Mouse (Mus musculus): ENCODE measurements around the gene Bub1b.
"Not testable (repeated sequence)": the region's sequence is repeated elsewhere in the genome, so short reads cannot be mapped to it uniquely, and the experiment has no call there.

Gene Bub1b

GRCm38 (mm10) chr2:118606976-118607375 lies 9.0 kb downstream of the Bub1b start:
- intact Hi-C loops (cut with DNase I): loop anchor here (1.0 kb wide), 1 partner anchor 119 kb away; no protein-coding TSS in a partner anchor

GRCm38 (mm10) chr2:118618013-118618412 lies 20.0 kb downstream of the Bub1b start:
- intact Hi-C loops (cut with DNase I): no loop called here

GRCm38 (mm10) chr2:118620101-118620500 lies 22.1 kb downstream of the Bub1b start:
- intact Hi-C loops (cut with DNase I): no loop called here

- intact Hi-C loops (cut with DNase I): no loop called here
Observed at GRCm38 (mm10) chr2:118620608-118621007, 22.6 kb downstream of the Bub1b start.

GRCm38 (mm10) chr2:118629276-118629675 lies 31.3 kb downstream of the Bub1b start:
- intact Hi-C loops (cut with DNase I): no loop called here

GRCm38 (mm10) chr2:118633441-118633840 lies 35.4 kb downstream of the Bub1b start:
- intact Hi-C loops (cut with DNase I): no loop called here

- intact Hi-C loops (cut with DNase I): loop anchor here (5.0 kb wide), 1 partner anchor 245 kb away; no protein-coding TSS in a partner anchor
Observed at GRCm38 (mm10) chr2:118637258-118637657, 39.2 kb downstream of the Bub1b start.

- intact Hi-C loops (cut with DNase I): loop anchor here (1.0 to 5.0 kb wide), 3 partner anchors 57 to 244 kb away; no protein-coding TSS in a partner anchor
Observed at GRCm38 (mm10) chr2:118637888-118638526, 40.0 kb downstream of the Bub1b start.

- intact Hi-C loops (cut with DNase I): loop anchor here (1.0 to 5.0 kb wide), 3 partner anchors 57 to 244 kb away; no protein-coding TSS in a partner anchor
Observed at GRCm38 (mm10) chr2:118638686-118639085, 40.7 kb downstream of the Bub1b start.

- intact Hi-C loops (cut with DNase I): no loop called here
Observed at GRCm38 (mm10) chr2:118641147-118641546, 43.1 kb downstream of the Bub1b start.

GRCm38 (mm10) chr2:118642431-118642830 lies 44.4 kb downstream of the Bub1b start:
- intact Hi-C loops (cut with DNase I): no loop called here

GRCm38 (mm10) chr2:118642942-118643341 lies 44.9 kb downstream of the Bub1b start:
- intact Hi-C loops (cut with DNase I): no loop called here

GRCm38 (mm10) chr2:118646665-118647064 lies 48.7 kb downstream of the Bub1b start:
- intact Hi-C loops (cut with DNase I): no loop called here

GRCm38 (mm10) chr2:118650697-118651096 lies 52.7 kb downstream of the Bub1b start:
- intact Hi-C loops (cut with DNase I): not testable (repeated sequence)

- intact Hi-C loops (cut with DNase I): no loop called here
Observed at GRCm38 (mm10) chr2:118656688-118657281, 58.8 kb downstream of the Bub1b start.

GRCm38 (mm10) chr2:118658457-118658856 lies 60.4 kb downstream of the Bub1b start:
- intact Hi-C loops (cut with DNase I): no loop called here

- intact Hi-C loops (cut with DNase I): no loop called here
Observed at GRCm38 (mm10) chr2:118659077-118659476, 61.1 kb downstream of the Bub1b start.

- intact Hi-C loops (cut with DNase I): no loop called here
Observed at GRCm38 (mm10) chr2:118659493-118659892, 61.5 kb downstream of the Bub1b start.

GRCm38 (mm10) chr2:118659998-118660452 lies 62.0 kb downstream of the Bub1b start:
- intact Hi-C loops (cut with DNase I): no loop called here

- intact Hi-C loops (cut with DNase I): no loop called here
Observed at GRCm38 (mm10) chr2:118661891-118662290, 63.9 kb downstream of the Bub1b start.

GRCm38 (mm10) chr2:118662902-118663803 lies 65.1 kb downstream of the Bub1b start, which contains the start of gene Pak6:
Gene Pak6 (plus strand): TSS chr2:118663303.
- intact Hi-C loops (cut with DNase I): no loop called here
